Mouse (Mus musculus): Measurements from ENCODE around the gene Dkkl1.

DNA sequence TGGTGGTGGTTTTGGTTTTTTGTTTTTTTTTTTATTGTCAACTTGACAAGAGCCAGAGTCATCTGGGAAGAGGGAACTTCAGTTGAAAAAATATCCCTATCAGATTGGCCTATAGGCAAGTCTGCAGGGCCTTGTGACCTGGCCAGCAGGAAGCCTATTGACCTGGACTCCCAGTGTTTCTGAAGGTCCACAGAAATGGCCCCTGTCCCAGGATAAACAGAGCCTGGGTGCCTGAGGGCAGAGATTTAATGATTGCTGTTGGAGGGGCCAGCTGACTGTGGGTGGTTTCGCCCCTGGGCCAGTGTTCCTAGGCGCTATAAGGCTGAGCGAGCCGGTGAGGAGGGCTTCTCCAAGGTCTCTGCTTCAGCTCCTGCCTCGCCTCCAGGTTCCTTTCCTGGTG is 1.8 kb upstream of the Dkkl1 start:
- TF ChIP-seq POLR2A (IDR thresholded peaks at IDR 0.05; ENCODE audit: low read depth, low read length) (no peak), CTCF (IDR thresholded peaks at IDR 0.05; ENCODE audit: extremely low read depth, insufficient read depth, insufficient read length, insufficient replicate concordance) (no peak)
